Mouse (Mus musculus) embryonic facial prominence, embryonic 12.5 days (tissue): ENCODE measurements around the gene Nos1ap. TPM values are rescaled to one million over a fixed set of nuclear protein-coding genes. Genes with fewer than 3 reads are reported as not detected.

ENCODE experiments used
- ATAC-seq: fragments of 200-750 bp; cut with Nextera tagmentation; 2 replicates; pipeline ENCODE4 v1.8.0; 2017; ENCODE audit not compliant: insufficient number of reproducible peaks, insufficient read depth, low FRiP score, low TSS enrichment
- H3K27ac ChIP-seq: fragments of 300-500 bp; sonication (generic); 2 replicates; pipeline ENCODE4 v1.5.1; 2016; ENCODE audit warnings: mild to moderate bottlenecking
- H3K27me3 ChIP-seq: fragments of 300-500 bp; sonication (generic); 2 replicates; pipeline ENCODE4 v1.6.1; 2016; ENCODE audit warnings: mild to moderate bottlenecking, moderate library complexity
- H3K36me3 ChIP-seq: fragments of 300-500 bp; sonication (generic); 2 replicates; pipeline ENCODE4 v1.6.1; 2016; ENCODE audit warnings: mild to moderate bottlenecking
- H3K4me1 ChIP-seq: fragments of 300-500 bp; sonication (generic); 2 replicates; pipeline ENCODE4 v1.6.1; 2016
- H3K4me2 ChIP-seq: fragments of 300-500 bp; sonication (generic); replicated peaks from 2 replicates; pipeline ENCODE4 v1.6.1; 2016; ENCODE audit warnings: mild to moderate bottlenecking, moderate library complexity
- H3K4me3 ChIP-seq: fragments of 300-500 bp; sonication (generic); 2 replicates; pipeline ENCODE4 v1.5.1; 2016; ENCODE audit warnings: mild to moderate bottlenecking
- H3K9ac ChIP-seq: fragments of 300-500 bp; sonication (generic); 2 replicates; pipeline ENCODE4 v1.6.1; 2016; ENCODE audit warnings: mild to moderate bottlenecking, moderate library complexity
- H3K9me3 ChIP-seq: fragments of 300-500 bp; sonication (generic); 2 replicates; pipeline ENCODE4 v1.6.1; 2016; ENCODE audit warnings: mild to moderate bottlenecking, moderate library complexity
- WGBS: fragments of 180-500 bp; shearing (Covaris S2); methylation state at CpG from one replicate; pipeline ENCODE4 v1.1.7; 2016; 5-methylcytosine and 5-hydroxymethylcytosine counted together
- polyA plus RNA-seq: library from polyadenylated mRNA; unstranded; fragments of >200 nt; fragmentation: Nextera tagmentation; extraction: Ambion mirVana; gene quantifications from 2 replicates; pipeline ENCODE4 v1.2.1, GENCODE M21; 2016

Gene Nos1ap
- polyA plus RNA-seq, 1 experiment from 2014 or later: 10.9 TPM

GRCm38 (mm10) chr1:170368864-170369263 lies 220.8 kb downstream of the Nos1ap start:
- Histone ChIP-seq H3K4me3 (no peak overlapping the region), H3K27me3 (no peaks in the 10 kb centered on the region), H3K36me3 (no peaks in the 10 kb centered on the region), H3K9ac (no peak overlapping the region), H3K9me3 (no peaks in the 10 kb centered on the region), H3K4me2 (no peak overlapping the region), H3K4me1 (no peaks in the 10 kb centered on the region), H3K27ac (no peak overlapping the region)
- ATAC-seq: no peak
- 86% methylated on average over 7 of the region's 7 CpGs for WGBS

GRCm38 (mm10) chr1:170366981-170367700 lies 222.5 kb downstream of the Nos1ap start:
- no peak for ATAC-seq
- Histone ChIP-seq H3K27ac (no peak overlapping the region), H3K36me3 (no peaks in the 10 kb centered on the region), H3K27me3 (no peaks in the 10 kb centered on the region), H3K9me3 (no peaks in the 10 kb centered on the region), H3K4me2 (no peak overlapping the region), H3K4me3 (no peak overlapping the region), H3K4me1 (no peaks in the 10 kb centered on the region), H3K9ac (no peak overlapping the region)
- WGBS: 72% methylated on average over 7 of the region's 7 CpGs

- no peak overlapping the region for H3K27ac ChIP-seq
- H3K9ac ChIP-seq: no peak overlapping the region
- WGBS: 71% methylated on average over 3 of the region's 3 CpGs
- no peaks in the 10 kb centered on the region for H3K9me3 ChIP-seq
- H3K4me3 ChIP-seq: no peak overlapping the region
- H3K4me2 ChIP-seq: no peak overlapping the region
- no peak for ATAC-seq
- no peaks in the 10 kb centered on the region for H3K36me3 ChIP-seq
- H3K27me3 ChIP-seq: no peaks in the 10 kb centered on the region
- no peaks in the 10 kb centered on the region; the same call in 1 of the 2 replicates for H3K4me1 ChIP-seq
Measured at GRCm38 (mm10) chr1:170363746-170364145, 225.9 kb downstream of the Nos1ap start.

- Histone ChIP-seq H3K36me3 (no peaks in the 10 kb centered on the region), H3K27ac (no peak overlapping the region), H3K4me3 (no peak overlapping the region), H3K9me3 (no peaks in the 10 kb centered on the region), H3K27me3 (no peaks in the 10 kb centered on the region), H3K4me1 (no peaks in the 10 kb centered on the region; the same call in 1 of the 2 replicates), H3K4me2 (no peak overlapping the region), H3K9ac (no peak overlapping the region)
- 48% methylated on average over 10 of the region's 10 CpGs for WGBS
- ATAC-seq: no peak
Measured at GRCm38 (mm10) chr1:170360183-170360915, 229.3 kb downstream of the Nos1ap start.

- Histone ChIP-seq H3K36me3 (no peaks in the 10 kb centered on the region), H3K9me3 (no peaks in the 10 kb centered on the region), H3K4me1 (no peaks in the 10 kb centered on the region), H3K27ac (no peak overlapping the region), H3K4me3 (no peak overlapping the region), H3K9ac (no peak overlapping the region), H3K27me3 (no peaks in the 10 kb centered on the region), H3K4me2 (no peak overlapping the region)
- no peak for ATAC-seq
- WGBS: 62% methylated on average over 3 of the region's 3 CpGs
Measured at GRCm38 (mm10) chr1:170353335-170353734, 236.3 kb downstream of the Nos1ap start.

- no peak for ATAC-seq
- Histone ChIP-seq H3K27me3 (no peaks in the 10 kb centered on the region), H3K4me2 (no peak overlapping the region), H3K9me3 (no peaks in the 10 kb centered on the region), H3K36me3 (no peaks in the 10 kb centered on the region), H3K9ac (no peak overlapping the region), H3K4me3 (no peak overlapping the region), H3K27ac (no peak overlapping the region), H3K4me1 (no peaks in the 10 kb centered on the region)
Measured at GRCm38 (mm10) chr1:170351080-170351479, 238.6 kb downstream of the Nos1ap start.

- Histone ChIP-seq H3K36me3 (no peaks in the 10 kb centered on the region), H3K27me3 (no peaks in the 10 kb centered on the region), H3K9me3 (no peaks in the 10 kb centered on the region), H3K9ac (no peak overlapping the region), H3K4me2 (no peak overlapping the region), H3K4me1 (no peaks in the 10 kb centered on the region), H3K27ac (no peak overlapping the region), H3K4me3 (no peak overlapping the region)
- 70% methylated on average over 3 of the region's 3 CpGs for WGBS
- ATAC-seq: no peak
Measured at GRCm38 (mm10) chr1:170346266-170346665, 243.4 kb downstream of the Nos1ap start.

GRCm38 (mm10) chr1:170343906-170344305 lies 245.8 kb downstream of the Nos1ap start:
- ATAC-seq: no peak
- H3K36me3 ChIP-seq: no peaks in the 10 kb centered on the region
- H3K9me3 ChIP-seq: no peaks in the 10 kb centered on the region
- 96% methylated on average over 4 of the region's 4 CpGs for WGBS
- H3K4me2 ChIP-seq: no peak overlapping the region
- H3K4me3 ChIP-seq: no peak overlapping the region
- H3K4me1 ChIP-seq: no peaks in the 10 kb centered on the region
- H3K9ac ChIP-seq: no peak overlapping the region
- H3K27me3 ChIP-seq: no peaks in the 10 kb centered on the region
- H3K27ac ChIP-seq: no peak overlapping the region

GRCm38 (mm10) chr1:170343081-170343480 lies 246.6 kb downstream of the Nos1ap start:
- no peak for ATAC-seq
- H3K36me3 ChIP-seq: no peaks in the 10 kb centered on the region
- no peak overlapping the region for H3K4me2 ChIP-seq
- H3K27me3 ChIP-seq: no peaks in the 10 kb centered on the region
- H3K4me3 ChIP-seq: no peak overlapping the region
- no peak overlapping the region for H3K27ac ChIP-seq
- WGBS: 60% methylated on average over 8 of the region's 8 CpGs
- H3K9ac ChIP-seq: no peak overlapping the region
- H3K9me3 ChIP-seq: no peaks in the 10 kb centered on the region
- H3K4me1 ChIP-seq: no peaks in the 10 kb centered on the region

- H3K9ac ChIP-seq: no peak overlapping the region
- no peaks in the 10 kb centered on the region for H3K27me3 ChIP-seq
- H3K27ac ChIP-seq: no peak overlapping the region
- WGBS: 90% methylated on average over 3 of the region's 3 CpGs
- ATAC-seq: no peak
- H3K4me2 ChIP-seq: no peak overlapping the region
- H3K4me3 ChIP-seq: no peak overlapping the region
- H3K4me1 ChIP-seq: no peaks in the 10 kb centered on the region
- no peaks in the 10 kb centered on the region for H3K9me3 ChIP-seq
- no peaks in the 10 kb centered on the region for H3K36me3 ChIP-seq
Measured at GRCm38 (mm10) chr1:170339943-170340342, 249.7 kb downstream of the Nos1ap start.

GRCm38 (mm10) chr1:170332775-170333174 lies 256.9 kb downstream of the Nos1ap start:
- H3K9me3 ChIP-seq: no peaks in the 10 kb centered on the region
- ATAC-seq: no peak

GRCm38 (mm10) chr1:170331926-170332325 lies 257.7 kb downstream of the Nos1ap start:
- Histone ChIP-seq H3K36me3 (no peaks in the 10 kb centered on the region), H3K4me3 (no peak overlapping the region), H3K27me3 (no peaks in the 10 kb centered on the region), H3K9ac (no peak overlapping the region), H3K27ac (no peak overlapping the region), H3K4me2 (no peak overlapping the region), H3K4me1 (peaks cover 7% of the 10 kb centered on the region), H3K9me3 (no peaks in the 10 kb centered on the region)
- ATAC-seq: no peak
- 73% methylated on average over 6 of the region's 6 CpGs for whole genome bisulfite sequencing

More at GRCm38 (mm10) chr1:170332775-170333174, 256.9 kb downstream of the Nos1ap start:
- Histone ChIP-seq H3K27ac (no peak overlapping the region), H3K4me2 (no peak overlapping the region), H3K4me1 (peaks cover 7% of the 10 kb centered on the region), H3K9ac (no peak overlapping the region), H3K4me3 (no peak overlapping the region), H3K36me3 (no peaks in the 10 kb centered on the region), H3K27me3 (no peaks in the 10 kb centered on the region)
- 82% methylated on average over 4 of the region's 4 CpGs for WGBS
